Mouse (Mus musculus): Measurements from ENCODE around the gene Olfr467. TPM values are rescaled to one million over a fixed set of nuclear protein-coding genes. Genes with fewer than 3 reads are reported as not detected.

The Olfr467 gene
- polyA plus RNA-seq (2015; fragmentation: Nextera tagmentation; extraction: Ambion mirVana) = not detected in 2 replicates

- no peaks in the 10 kb centered on the region for H3K27me3 ChIP-seq (ENCODE audit: insufficient read depth, low read length)
- H3K9ac ChIP-seq (ENCODE audit: low read depth, low read length) = no peak within 1 kb of the TSS
- no peak within 1 kb of the TSS for H3K4me3 ChIP-seq (replicated peaks; ENCODE audit: low read depth, low read length)
- no peaks in the 10 kb centered on the region for H3K36me3 ChIP-seq (ENCODE audit: insufficient read depth, low read length)
- H3K9me3 ChIP-seq (replicated peaks; ENCODE audit: low read length) = no peaks in the 10 kb centered on the region
- no peaks in the 10 kb centered on the region for H3K4me1 ChIP-seq (replicated peaks; ENCODE audit: insufficient read depth, low read length)
- DNase-seq (ENCODE audit: low spot score) (no peak), ATAC-seq (replicated peaks; ENCODE audit: low FRiP score, low read depth) (no peak)
- no peak for TF ChIP-seq CTCF (IDR thresholded peaks at IDR 0.05; ENCODE audit: low read depth)
- H3K4me2 ChIP-seq (ENCODE audit: low read length) = no peak within 1 kb of the TSS
- no peak within 1 kb of the TSS for H3K27ac ChIP-seq
Observed at GRCm38 (mm10) chr7:107811963-107812362, at the start of gene Olfr467. Gene Olfr467, plus strand, starts transcription at chr7:107812263.

GRCm38 (mm10) chr7:107770812-107771211 is 41.3 kb upstream of the Olfr467 start:
- H3K27ac ChIP-seq = no peak overlapping the region
- DNase-seq (ENCODE audit: low spot score) = no peak
- no peaks in the 10 kb centered on the region for H3K36me3 ChIP-seq (ENCODE audit: insufficient read depth, low read length)
- no peaks in the 10 kb centered on the region for H3K9me3 ChIP-seq (replicated peaks; ENCODE audit: low read length)
- no peak for TF ChIP-seq CTCF (IDR thresholded peaks at IDR 0.05; ENCODE audit: low read depth)
- no peaks in the 10 kb centered on the region for H3K27me3 ChIP-seq (ENCODE audit: insufficient read depth, low read length)
- no peaks in the 10 kb centered on the region for H3K4me1 ChIP-seq (replicated peaks; ENCODE audit: insufficient read depth, low read length)
- ATAC-seq (replicated peaks; ENCODE audit: low FRiP score, low read depth) = no peak
- no peak overlapping the region for H3K4me3 ChIP-seq (replicated peaks; ENCODE audit: low read depth, low read length)
- H3K4me2 ChIP-seq (ENCODE audit: low read length) = no peak overlapping the region
- WGBS = 54% methylated on average over 6 of the region's 6 CpGs
- no peak overlapping the region for H3K9ac ChIP-seq (ENCODE audit: low read depth, low read length)

GRCm38 (mm10) chr7:107778216-107778615 is 33.8 kb upstream of the Olfr467 start:
- Histone ChIP-seq H3K9ac (ENCODE audit: low read depth, low read length) (no peak overlapping the region), H3K4me3 (replicated peaks; ENCODE audit: low read depth, low read length) (no peak overlapping the region), H3K27ac (no peak overlapping the region), H3K4me2 (ENCODE audit: low read length) (no peak overlapping the region), H3K4me1 (replicated peaks; ENCODE audit: insufficient read depth, low read length) (no peaks in the 10 kb centered on the region), H3K36me3 (ENCODE audit: insufficient read depth, low read length) (no peaks in the 10 kb centered on the region), H3K9me3 (replicated peaks; ENCODE audit: low read length) (no peaks in the 10 kb centered on the region), H3K27me3 (ENCODE audit: insufficient read depth, low read length) (no peaks in the 10 kb centered on the region)
- ATAC-seq (replicated peaks; ENCODE audit: low FRiP score, low read depth) (no peak), DNase-seq (ENCODE audit: low spot score) (no peak)
- 80% methylated on average over 1 of the region's 1 CpGs for WGBS
- TF ChIP-seq CTCF (IDR thresholded peaks at IDR 0.05; ENCODE audit: low read depth) = no peak

DNA sequence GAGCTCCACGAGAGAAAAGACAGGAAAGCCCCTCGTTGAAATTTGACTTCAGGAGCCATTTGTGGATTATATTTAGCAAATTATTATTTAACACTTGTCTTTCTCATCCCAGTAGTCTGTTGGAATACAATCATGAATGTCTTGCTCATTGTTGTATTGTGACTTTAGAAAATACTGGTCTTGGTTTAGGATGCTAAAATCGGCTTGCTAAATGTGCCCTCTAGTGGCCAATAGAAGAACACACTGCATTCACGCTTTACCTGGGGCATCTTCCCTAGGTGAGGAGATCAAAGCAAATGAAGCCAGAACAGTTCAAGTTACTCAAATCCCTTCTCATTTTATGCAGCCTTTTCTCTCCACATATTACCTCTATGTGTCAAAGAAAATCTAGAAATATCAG is 32.5 kb upstream of the Olfr467 start:
- Histone ChIP-seq H3K4me2 (ENCODE audit: low read length) (no peak overlapping the region), H3K9ac (ENCODE audit: low read depth, low read length) (no peak overlapping the region), H3K9me3 (replicated peaks; ENCODE audit: low read length) (no peaks in the 10 kb centered on the region), H3K27ac (no peak overlapping the region), H3K4me3 (replicated peaks; ENCODE audit: low read depth, low read length) (no peak overlapping the region), H3K36me3 (ENCODE audit: insufficient read depth, low read length) (no peaks in the 10 kb centered on the region), H3K4me1 (replicated peaks; ENCODE audit: insufficient read depth, low read length) (no peaks in the 10 kb centered on the region), H3K27me3 (ENCODE audit: insufficient read depth, low read length) (no peaks in the 10 kb centered on the region)
- DNase-seq (ENCODE audit: low spot score) (peak; percentile 47), ATAC-seq (replicated peaks; ENCODE audit: low FRiP score, low read depth) (no peak)
- WGBS = 47% methylated on average over 4 of the region's 4 CpGs
- TF ChIP-seq CTCF (IDR thresholded peaks at IDR 0.05; ENCODE audit: low read depth) = peak; percentile 77

DNA sequence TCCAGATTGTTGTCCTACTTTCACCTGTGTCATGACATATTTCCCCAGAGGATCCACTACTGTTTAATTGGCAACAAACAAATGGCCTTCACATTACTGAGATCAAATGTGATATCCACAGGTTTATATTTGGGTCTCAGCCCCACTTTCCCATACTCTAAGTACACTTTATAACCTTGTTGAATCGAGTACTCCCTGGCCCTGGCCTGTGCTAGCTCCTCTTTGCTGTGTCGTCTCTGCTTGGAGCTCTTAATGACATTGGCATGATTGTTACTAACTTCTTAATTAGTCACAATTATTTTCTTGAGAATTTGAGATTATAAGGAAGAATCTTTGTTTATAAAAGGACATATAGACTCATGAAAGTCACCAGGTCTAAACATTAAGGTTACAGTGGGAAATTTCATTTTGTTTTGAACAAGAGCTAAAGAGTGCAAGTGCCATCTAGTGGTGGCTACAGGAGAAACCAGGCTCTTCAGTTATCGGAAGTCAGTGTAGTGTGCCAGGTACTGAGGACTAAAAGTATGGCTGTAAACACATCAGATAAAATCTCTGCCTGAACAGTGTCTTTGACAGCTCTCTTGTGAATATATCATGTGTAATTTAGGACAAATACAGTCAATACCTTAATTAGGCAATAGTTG is 24.0 kb upstream of the Olfr467 start:
- H3K9me3 ChIP-seq (replicated peaks; ENCODE audit: low read length) = no peaks in the 10 kb centered on the region
- DNase-seq (ENCODE audit: low spot score) (peak; percentile 52), ATAC-seq (replicated peaks; ENCODE audit: low FRiP score, low read depth) (no peak)
- H3K4me3 ChIP-seq (replicated peaks; ENCODE audit: low read depth, low read length) = no peak overlapping the region
- H3K27ac ChIP-seq = no peak overlapping the region
- 59% methylated on average over 3 of the region's 3 CpGs for WGBS
- no peaks in the 10 kb centered on the region for H3K27me3 ChIP-seq (ENCODE audit: insufficient read depth, low read length)
- H3K36me3 ChIP-seq (ENCODE audit: insufficient read depth, low read length) = no peaks in the 10 kb centered on the region
- no peak overlapping the region for H3K4me2 ChIP-seq (ENCODE audit: low read length)
- no peak overlapping the region for H3K9ac ChIP-seq (ENCODE audit: low read depth, low read length)
- no peaks in the 10 kb centered on the region for H3K4me1 ChIP-seq (replicated peaks; ENCODE audit: insufficient read depth, low read length)
- peak; percentile 79 for TF ChIP-seq CTCF (IDR thresholded peaks at IDR 0.05; ENCODE audit: low read depth)

GRCm38 (mm10) chr7:107796500-107796899 is 15.6 kb upstream of the Olfr467 start:
- Histone ChIP-seq H3K9ac (ENCODE audit: low read depth, low read length) (no peak overlapping the region), H3K4me3 (replicated peaks; ENCODE audit: low read depth, low read length) (no peak overlapping the region), H3K4me1 (replicated peaks; ENCODE audit: insufficient read depth, low read length) (no peaks in the 10 kb centered on the region), H3K27me3 (ENCODE audit: insufficient read depth, low read length) (no peaks in the 10 kb centered on the region), H3K36me3 (ENCODE audit: insufficient read depth, low read length) (no peaks in the 10 kb centered on the region), H3K27ac (no peak overlapping the region), H3K4me2 (ENCODE audit: low read length) (no peak overlapping the region), H3K9me3 (replicated peaks; ENCODE audit: low read length) (no peaks in the 10 kb centered on the region)
- no peak for ATAC-seq (replicated peaks; ENCODE audit: low FRiP score, low read depth)
- 77% methylated on average over 2 of the region's 2 CpGs for WGBS
- no peak for TF ChIP-seq CTCF (IDR thresholded peaks at IDR 0.05; ENCODE audit: low read depth)
- DNase-seq (ENCODE audit: low spot score) = no peak

DNA sequence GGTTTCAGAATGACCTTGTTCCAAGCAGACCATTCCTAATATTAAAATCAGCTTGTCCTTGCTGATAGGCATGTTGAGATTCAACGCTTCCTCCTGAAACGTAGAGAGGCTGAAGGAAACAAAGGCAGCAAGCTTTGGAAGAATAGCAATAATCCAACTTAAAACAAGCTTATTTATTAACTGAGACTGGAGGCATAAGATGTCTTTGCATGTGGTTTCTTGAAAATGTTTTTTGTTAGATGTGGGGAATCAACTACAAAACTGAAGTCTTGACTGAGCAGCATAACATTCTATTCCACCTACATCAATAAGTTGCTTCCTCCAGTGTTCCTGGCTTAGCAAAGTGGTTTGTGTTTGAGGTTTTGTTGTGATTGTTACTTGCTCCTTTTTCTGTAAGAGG is 11.0 kb upstream of the Olfr467 start, which contains the start of gene Ovch2:
TSS of gene Ovch2 (minus strand) at position 101 of the 400 bp plus-strand sequence.
- Histone ChIP-seq H3K9ac (ENCODE audit: low read depth, low read length) (no peak within 1 kb of the TSS), H3K9me3 (replicated peaks; ENCODE audit: low read length) (no peaks in the 10 kb centered on the region), H3K4me3 (replicated peaks; ENCODE audit: low read depth, low read length) (no peak within 1 kb of the TSS), H3K4me2 (ENCODE audit: low read length) (no peak within 1 kb of the TSS), H3K36me3 (ENCODE audit: insufficient read depth, low read length) (no peaks in the 10 kb centered on the region), H3K4me1 (replicated peaks; ENCODE audit: insufficient read depth, low read length) (no peaks in the 10 kb centered on the region), H3K27me3 (ENCODE audit: insufficient read depth, low read length) (no peaks in the 10 kb centered on the region), H3K27ac (no peak within 1 kb of the TSS)
- ATAC-seq (replicated peaks; ENCODE audit: low FRiP score, low read depth) (no peak), DNase-seq (ENCODE audit: low spot score) (no peak)
- no peak for TF ChIP-seq CTCF (IDR thresholded peaks at IDR 0.05; ENCODE audit: low read depth)
- 85% methylated on average over 2 of the region's 2 CpGs for WGBS
